Mouse (Mus musculus) heart, embryonic 10.5 days (tissue): Measurements from ENCODE around the gene Cdc42. TPM values are rescaled to one million over a fixed set of nuclear protein-coding genes. Genes with fewer than 3 reads are reported as not detected.

Experiments used
- DNase-seq: peaks from one replicate; pipeline ENCODE4 v3.0.0-alpha.2; 2017; ENCODE audit warnings: low spot score
- H3K27ac ChIP-seq: fragments of 300-500 bp; sonication (generic); 2 replicates; pipeline ENCODE4 v1.5.1; 2016; ENCODE audit warnings: mild to moderate bottlenecking
- H3K27me3 ChIP-seq: fragments of 300-500 bp; sonication (generic); 2 replicates; pipeline ENCODE4 v1.6.1; 2016; ENCODE audit warnings: mild to moderate bottlenecking; ENCODE audit not compliant: poor library complexity, insufficient read depth, severe bottlenecking
- H3K36me3 ChIP-seq: fragments of 300-500 bp; sonication (generic); 2 replicates; pipeline ENCODE4 v1.6.1; 2016; ENCODE audit warnings: mild to moderate bottlenecking, moderate library complexity
- H3K4me1 ChIP-seq: fragments of 300-500 bp; sonication (generic); 2 replicates; pipeline ENCODE4 v1.6.1; 2016; ENCODE audit warnings: mild to moderate bottlenecking
- H3K4me3 ChIP-seq: fragments of 300-500 bp; sonication (generic); 2 replicates; pipeline ENCODE4 v1.5.1; 2016; ENCODE audit warnings: mild to moderate bottlenecking, moderate library complexity
- H3K9me3 ChIP-seq: fragments of 300-500 bp; sonication (generic); 2 replicates; pipeline ENCODE4 v1.6.1; 2016; ENCODE audit warnings: mild to moderate bottlenecking, moderate library complexity
- WGBS: fragments of 180-500 bp; shearing (Covaris S2); methylation state at CpG from one replicate; pipeline ENCODE4 v1.1.7; 2016; 5-methylcytosine and 5-hydroxymethylcytosine counted together
- polyA plus RNA-seq: library from polyadenylated mRNA; unstranded; fragments of >200 nt; fragmentation: Nextera tagmentation; extraction: Ambion mirVana; gene quantifications from 2 replicates; pipeline ENCODE4 v1.2.1, GENCODE M21; 2016

Cdc42 gene
- polyA plus RNA-seq, 1 experiment from 2014 or later = 560 TPM

- no peaks in the 10 kb centered on the region for H3K9me3 ChIP-seq
- 78% methylated on average over 19 of the region's 19 CpGs for WGBS
- H3K27ac ChIP-seq = no peak overlapping the region
- H3K36me3 ChIP-seq = no peaks in the 10 kb centered on the region
- H3K27me3 ChIP-seq = no peaks in the 10 kb centered on the region
- no peak overlapping the region for H3K4me3 ChIP-seq
- no peak for DNase-seq
- H3K4me1 ChIP-seq = peaks cover 20% of the 10 kb centered on the region
Measured at GRCm38 (mm10) chr4:137365356-137366062, 8.0 kb upstream of the Cdc42 start.

GRCm38 (mm10) chr4:137364826-137365225, 7.3 kb upstream of the Cdc42 start:
- H3K27me3 ChIP-seq = no peaks in the 10 kb centered on the region
- no peak overlapping the region for H3K27ac ChIP-seq
- DNase-seq = no peak
- H3K9me3 ChIP-seq = no peaks in the 10 kb centered on the region
- no peak overlapping the region for H3K4me3 ChIP-seq
- 87% methylated on average over 6 of the region's 6 CpGs for WGBS
- H3K4me1 ChIP-seq = peaks cover 13% of the 10 kb centered on the region
- H3K36me3 ChIP-seq = no peaks in the 10 kb centered on the region

GRCm38 (mm10) chr4:137360996-137361395, 3.5 kb upstream of the Cdc42 start:
- no peak overlapping the region for H3K4me3 ChIP-seq
- no peak for DNase-seq
- no peak overlapping the region for H3K27ac ChIP-seq
- WGBS = 59% methylated on average over 3 of the region's 3 CpGs
- H3K4me1 ChIP-seq = peaks cover 14% of the 10 kb centered on the region
- H3K36me3 ChIP-seq = no peaks in the 10 kb centered on the region
- H3K27me3 ChIP-seq = no peaks in the 10 kb centered on the region
- H3K9me3 ChIP-seq = no peaks in the 10 kb centered on the region

- peak; percentile 70 for DNase-seq
- Histone ChIP-seq H3K9me3 (no peaks in the 10 kb centered on the region), H3K4me3 (peak overlapping the region; percentile 96; the same call in 1 of the 2 replicates), H3K27me3 (no peaks in the 10 kb centered on the region), H3K36me3 (no peaks in the 10 kb centered on the region), H3K4me1 (peaks cover 30% of the 10 kb centered on the region), H3K27ac (peak overlapping the region; percentile 100)
- WGBS = 40% methylated on average over 14 of the region's 14 CpGs
Measured at GRCm38 (mm10) chr4:137358291-137359002, 927 bp upstream of the Cdc42 start.

- Histone ChIP-seq H3K36me3 (no peaks in the 10 kb centered on the region), H3K9me3 (no peaks in the 10 kb centered on the region), H3K27ac (peak overlapping the region; percentile 100), H3K4me1 (peaks cover 37% of the 10 kb centered on the region), H3K27me3 (no peaks in the 10 kb centered on the region), H3K4me3 (peak overlapping the region; percentile 96)
- under 1% methylated on average over 77 of the region's 90 CpGs for WGBS
- peak; percentile 85 for DNase-seq
Measured at GRCm38 (mm10) chr4:137356674-137357510, 628 bp downstream of the Cdc42 start.

- peaks cover 13% of the 10 kb centered on the region for H3K36me3 ChIP-seq
- no peaks in the 10 kb centered on the region for H3K9me3 ChIP-seq
- no peak for DNase-seq
- peaks cover 23% of the 10 kb centered on the region; the same call in 1 of the 2 replicates for H3K4me1 ChIP-seq
- no peak overlapping the region for H3K4me3 ChIP-seq
- H3K27ac ChIP-seq = no peak overlapping the region
- H3K27me3 ChIP-seq = no peaks in the 10 kb centered on the region
Measured at GRCm38 (mm10) chr4:137350627-137351026, 6.9 kb downstream of the Cdc42 start.

- H3K27ac ChIP-seq = no peak overlapping the region
- 91% methylated on average over 1 of the region's 1 CpGs for WGBS
- H3K9me3 ChIP-seq = no peaks in the 10 kb centered on the region
- peaks cover 19% of the 10 kb centered on the region for H3K36me3 ChIP-seq
- H3K4me3 ChIP-seq = no peak overlapping the region
- peaks cover 11% of the 10 kb centered on the region for H3K4me1 ChIP-seq
- DNase-seq = no peak
- H3K27me3 ChIP-seq = no peaks in the 10 kb centered on the region
Measured at GRCm38 (mm10) chr4:137345790-137346189, 11.7 kb downstream of the Cdc42 start.

GRCm38 (mm10) chr4:137345112-137345511, 12.4 kb downstream of the Cdc42 start:
- Histone ChIP-seq H3K27ac (no peak overlapping the region), H3K27me3 (no peaks in the 10 kb centered on the region), H3K36me3 (peaks cover 17% of the 10 kb centered on the region), H3K4me3 (no peak overlapping the region), H3K4me1 (peaks cover 11% of the 10 kb centered on the region), H3K9me3 (no peaks in the 10 kb centered on the region)
- DNase-seq = no peak
- WGBS = 96% methylated on average over 2 of the region's 2 CpGs

- H3K27me3 ChIP-seq = no peaks in the 10 kb centered on the region
- 79% methylated on average over 1 of the region's 1 CpGs for WGBS
- peaks cover 18% of the 10 kb centered on the region for H3K4me1 ChIP-seq
- no peak overlapping the region for H3K4me3 ChIP-seq
- DNase-seq = no peak
- H3K9me3 ChIP-seq = no peaks in the 10 kb centered on the region
- peaks cover 15% of the 10 kb centered on the region for H3K36me3 ChIP-seq
- H3K27ac ChIP-seq = no peak overlapping the region
Measured at GRCm38 (mm10) chr4:137342816-137343215, 14.7 kb downstream of the Cdc42 start.

- H3K4me1 ChIP-seq = peaks cover 27% of the 10 kb centered on the region
- H3K27ac ChIP-seq = no peak overlapping the region
- H3K4me3 ChIP-seq = no peak overlapping the region
- DNase-seq = no peak
- 84% methylated on average over 1 of the region's 1 CpGs for WGBS
- H3K27me3 ChIP-seq = no peaks in the 10 kb centered on the region
- peaks cover 15% of the 10 kb centered on the region for H3K36me3 ChIP-seq
- H3K9me3 ChIP-seq = no peaks in the 10 kb centered on the region
Measured at GRCm38 (mm10) chr4:137339415-137339814, 18.1 kb downstream of the Cdc42 start.

GRCm38 (mm10) chr4:137336468-137336867, 21.1 kb downstream of the Cdc42 start:
- Histone ChIP-seq H3K27ac (no peak overlapping the region), H3K9me3 (no peaks in the 10 kb centered on the region), H3K4me3 (no peak overlapping the region), H3K27me3 (no peaks in the 10 kb centered on the region), H3K36me3 (peaks cover 36% of the 10 kb centered on the region), H3K4me1 (peaks cover 19% of the 10 kb centered on the region)
- 85% methylated on average over 5 of the region's 5 CpGs for WGBS
- no peak for DNase-seq

GRCm38 (mm10) chr4:137332051-137332450, 25.5 kb downstream of the Cdc42 start:
- no peak for DNase-seq
- H3K9me3 ChIP-seq = no peaks in the 10 kb centered on the region
- H3K4me3 ChIP-seq = no peak overlapping the region
- H3K4me1 ChIP-seq = peaks cover 3% of the 10 kb centered on the region; the same call in 1 of the 2 replicates
- H3K27ac ChIP-seq = no peak overlapping the region
- peaks cover 75% of the 10 kb centered on the region for H3K36me3 ChIP-seq
- H3K27me3 ChIP-seq = no peaks in the 10 kb centered on the region

GRCm38 (mm10) chr4:137326494-137326893, 31.0 kb downstream of the Cdc42 start:
- no peaks in the 10 kb centered on the region for H3K9me3 ChIP-seq
- no peaks in the 10 kb centered on the region for H3K4me1 ChIP-seq
- no peak overlapping the region for H3K4me3 ChIP-seq
- H3K27ac ChIP-seq = no peak overlapping the region
- H3K27me3 ChIP-seq = no peaks in the 10 kb centered on the region
- peaks cover 88% of the 10 kb centered on the region for H3K36me3 ChIP-seq
- no peak for DNase-seq
- 91% methylated on average over 3 of the region's 3 CpGs for WGBS
